Mouse (Mus musculus) testis, adult 2 months (tissue): ENCODE data around the gene Tmtc4.

Experiments
- CTCF ChIP-seq: fragments of 200-500 bp; IDR thresholded peaks from 2 replicates; pipeline ENCODE4 v1.5.1; 2012; ENCODE audit warnings: low read depth, mild to moderate bottlenecking, inconsistent platforms, low read length, moderate library complexity; ENCODE audit not compliant: control insufficient read depth, insufficient read depth, insufficient replicate concordance
- POLR2A ChIP-seq: fragments of 200-500 bp; IDR thresholded peaks from 2 replicates; pipeline ENCODE4 v1.6.1; 2012; ENCODE audit warnings: low read depth, mild to moderate bottlenecking, inconsistent platforms, low read length, moderate library complexity; ENCODE audit not compliant: control insufficient read depth

GRCm38 (mm10) chr14:122898550-122898949, 85.3 kb downstream of the Tmtc4 start:
- no peak for TF ChIP-seq POLR2A
- TF ChIP-seq CTCF, result no peak
